Mouse (Mus musculus) myocyte (in vitro differentiated cells): ENCODE data around the gene Supt4a. TPM values are rescaled to one million over a fixed set of nuclear protein-coding genes. Genes with fewer than 3 reads are reported as not detected.
A peak's percentile ranks its signal among the peaks of the same experiment; 100 is the strongest.

ENCODE experiments used
- H3K27me3 ChIP-seq: one replicate; pipeline ENCODE4 v1.6.1; 2011; ENCODE audit not compliant: control insufficient read depth, insufficient read depth, insufficient read length
- H3K36me3 ChIP-seq: one replicate; pipeline ENCODE4 v1.6.1; 2011; ENCODE audit not compliant: control insufficient read depth, insufficient read depth
- H3K4me2 ChIP-seq: one replicate; pipeline ENCODE4 v1.6.1; 2011; ENCODE audit warnings: low read depth, control low read depth
- H3K4me3 ChIP-seq: one replicate; pipeline ENCODE4 v1.5.1; 2011; ENCODE audit warnings: mild to moderate bottlenecking, control low read depth, moderate library complexity
- H3K79me2 ChIP-seq: one replicate; pipeline ENCODE4 v1.6.1; 2011; ENCODE audit not compliant: control insufficient read depth, insufficient read depth
- H3ac ChIP-seq: one replicate; pipeline ENCODE4 v1.6.1; 2011; ENCODE audit not compliant: control insufficient read depth, insufficient read length
- CEBPB ChIP-seq: IDR thresholded peaks from 2 replicates; pipeline ENCODE4 v1.6.1; 2011; ENCODE audit warnings: mild to moderate bottlenecking, moderate library complexity; ENCODE audit not compliant: poor library complexity, insufficient read depth, severe bottlenecking
- E2F4 ChIP-seq: IDR thresholded peaks from one replicate; pipeline ENCODE4 v1.6.1; 2011; ENCODE audit warnings: mild to moderate bottlenecking, control low read depth, moderate library complexity; ENCODE audit not compliant: insufficient read depth
- MAX ChIP-seq: IDR thresholded peaks from one replicate; pipeline ENCODE4 v1.6.1; 2011; ENCODE audit warnings: low read depth, mild to moderate bottlenecking, control low read depth
- MYOD1 ChIP-seq, 3 experiments: IDR thresholded peaks; one replicate each; pipeline ENCODE4 v1.6.1; 2011; ENCODE audit warnings: control low read depth in 2 of 3, low read depth in 2 of 3, mild to moderate bottlenecking in 2 of 3, moderate library complexity in 1 of 3; ENCODE audit not compliant: insufficient read length in 2 of 3, control insufficient read depth in 1 of 3
- MYOG ChIP-seq, 3 experiments: IDR thresholded peaks; one replicate each; pipeline ENCODE4 v1.6.1; 2011; ENCODE audit warnings: control low read depth in 2 of 3, low read depth in 2 of 3, mild to moderate bottlenecking in 2 of 3; ENCODE audit not compliant: insufficient read length in 2 of 3, control insufficient read depth in 1 of 3, insufficient read depth in 1 of 3
- POLR2A ChIP-seq: IDR thresholded peaks from one replicate; pipeline ENCODE4 v1.6.1; 2011; ENCODE audit warnings: low read depth, mild to moderate bottlenecking, control low read depth, moderate library complexity; ENCODE audit not compliant: insufficient read length
- POLR2AphosphoS2 ChIP-seq: IDR thresholded peaks from one replicate; pipeline ENCODE4 v1.6.1; 2011; ENCODE audit warnings: low read depth, control low read depth; ENCODE audit not compliant: insufficient read length
- REST ChIP-seq: IDR thresholded peaks from one replicate; pipeline ENCODE4 v1.6.1; 2011; ENCODE audit warnings: mild to moderate bottlenecking, control low read depth, moderate library complexity; ENCODE audit not compliant: insufficient read depth, insufficient read length
- SRF ChIP-seq: IDR thresholded peaks from one replicate; pipeline ENCODE4 v1.6.1; 2011; ENCODE audit warnings: low read depth; ENCODE audit not compliant: control insufficient read depth, insufficient read length
- TCF12 ChIP-seq: IDR thresholded peaks from one replicate; pipeline ENCODE4 v1.6.1; 2011; ENCODE audit warnings: mild to moderate bottlenecking, control low read depth; ENCODE audit not compliant: poor library complexity, insufficient read depth, severe bottlenecking
- TCF3 ChIP-seq: IDR thresholded peaks from one replicate; pipeline ENCODE4 v1.6.1; 2011; ENCODE audit warnings: low read depth, control low read depth; ENCODE audit not compliant: insufficient read length
- USF1 ChIP-seq: IDR thresholded peaks from one replicate; pipeline ENCODE4 v1.6.1; 2011; ENCODE audit warnings: low read depth, mild to moderate bottlenecking, control low read depth, moderate library complexity
- polyA plus RNA-seq: library from polyadenylated mRNA; unstranded; fragments of >200 nt; fragmentation: generic; extraction: Trizol; gene quantifications from one replicate; pipeline ENCODE4 v1.2.1, GENCODE M21; 2012; ENCODE audit warnings: missing spikeins

Gene Supt4a
- polyA plus RNA-seq, 1 experiment = 159 TPM

DNA sequence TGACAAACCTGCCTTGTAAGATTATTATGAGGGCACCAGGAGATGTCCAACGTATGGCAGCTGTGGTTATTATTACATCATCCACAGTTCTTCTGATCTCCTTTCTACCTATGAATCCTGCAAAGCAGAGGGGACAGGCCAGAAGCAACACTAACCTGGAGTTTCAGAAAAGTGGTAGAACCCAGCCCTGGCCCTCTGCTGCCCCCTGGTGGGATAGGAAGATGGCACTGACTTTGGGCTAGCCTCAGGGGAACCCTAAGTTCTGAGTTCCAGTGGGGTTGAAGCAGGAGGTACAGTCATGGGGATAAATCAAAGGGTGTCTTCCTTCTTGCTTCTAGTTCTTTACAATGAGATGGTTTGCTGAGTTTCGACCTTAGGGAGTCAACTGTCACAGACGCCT, 33.6 kb downstream of the Supt4a start:
- H3K79me2 ChIP-seq = no peaks in the 10 kb centered on the region
- peaks cover 25% of the 10 kb centered on the region for H3K27me3 ChIP-seq
- TF ChIP-seq USF1 (no peak), SRF (no peak), TCF3 (no peak), TCF12 (no peak), CEBPB (no peak), POLR2AphosphoS2 (no peak), MAX (no peak)
- no peak overlapping the region for H3K4me2 ChIP-seq
- no peak overlapping the region for H3K4me3 ChIP-seq
- no peak overlapping the region for H3ac ChIP-seq
- no peaks in the 10 kb centered on the region for H3K36me3 ChIP-seq

GRCm38 (mm10) chr11:87772354-87772753, 35.0 kb downstream of the Supt4a start:
- peak overlapping the region; percentile 8 for H3K4me2 ChIP-seq
- H3K79me2 ChIP-seq = no peaks in the 10 kb centered on the region
- TF ChIP-seq TCF12 (peak; percentile 30), MYOD1 (IDR thresholded peaks at IDR 0.05; ENCODE audit: control insufficient read depth in 1 of 3, insufficient read length in 2 of 3, low read depth in 2 of 3) (peak in 2 of 3 experiments; percentile 82), MYOG (IDR thresholded peaks at IDR 0.05; ENCODE audit: control insufficient read depth in 1 of 3, insufficient read depth in 1 of 3, insufficient read length in 2 of 3, low read depth in 2 of 3) (peak in 2 of 3 experiments; percentile 73 to 88), USF1 (no peak)
- H3K27me3 ChIP-seq = peaks cover 14% of the 10 kb centered on the region
- H3ac ChIP-seq = no peak overlapping the region
- no peak overlapping the region for H3K4me3 ChIP-seq
- H3K36me3 ChIP-seq = no peaks in the 10 kb centered on the region

GRCm38 (mm10) chr11:87778100-87778765, 40.9 kb downstream of the Supt4a start:
- H3K4me2 ChIP-seq = no peak overlapping the region
- H3K79me2 ChIP-seq = no peaks in the 10 kb centered on the region
- TF ChIP-seq USF1 (no peak), CEBPB (no peak), REST (no peak), TCF3 (no peak), MYOD1 (IDR thresholded peaks at IDR 0.05; ENCODE audit: control insufficient read depth in 1 of 3, insufficient read length in 2 of 3, low read depth in 2 of 3) (no peak), POLR2AphosphoS2 (no peak), MAX (no peak), TCF12 (no peak), MYOG (IDR thresholded peaks at IDR 0.05; ENCODE audit: control insufficient read depth in 1 of 3, insufficient read depth in 1 of 3, insufficient read length in 2 of 3, low read depth in 2 of 3) (no peak)
- H3K4me3 ChIP-seq = no peak overlapping the region
- no peaks in the 10 kb centered on the region for H3K36me3 ChIP-seq
- peaks cover 38% of the 10 kb centered on the region for H3K27me3 ChIP-seq
- H3ac ChIP-seq = no peak overlapping the region

DNA sequence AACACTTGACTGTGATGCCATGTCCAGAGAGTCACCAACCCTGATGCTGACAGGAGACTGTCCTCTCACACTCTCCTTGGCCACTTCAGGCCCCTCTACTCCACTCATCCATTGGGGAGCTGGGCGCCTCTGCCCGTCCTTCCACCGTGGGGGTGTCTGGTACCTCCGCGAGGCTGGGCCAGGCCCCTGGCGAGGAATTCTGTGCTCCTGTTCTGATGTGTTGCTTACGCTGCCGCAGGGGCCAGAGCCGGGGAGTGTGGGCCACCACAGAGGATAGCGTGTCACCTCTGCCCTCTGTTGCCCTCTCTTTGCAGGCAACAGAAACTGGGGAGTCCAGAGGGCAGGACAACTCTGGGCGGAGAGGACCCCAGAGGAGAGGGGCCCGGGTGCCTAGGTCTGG, 41.6 kb downstream of the Supt4a start:
- H3K27me3 ChIP-seq = peaks cover 45% of the 10 kb centered on the region
- no peak overlapping the region for H3K4me3 ChIP-seq
- no peak for TF ChIP-seq CEBPB
- no peak for TF ChIP-seq TCF12
- TF ChIP-seq MAX = no peak
- TF ChIP-seq REST = no peak
- TF ChIP-seq MYOD1 (IDR thresholded peaks at IDR 0.05; ENCODE audit: control insufficient read depth in 1 of 3, insufficient read length in 2 of 3, low read depth in 2 of 3) = no peak
- no peak for TF ChIP-seq TCF3

GRCm38 (mm10) chr11:87779392-87779791, 42.0 kb downstream of the Supt4a start:
- peaks cover 48% of the 10 kb centered on the region for H3K27me3 ChIP-seq
- no peak overlapping the region for H3ac ChIP-seq
- no peak for TF ChIP-seq CEBPB
- TF ChIP-seq MAX = no peak
- TF ChIP-seq MYOD1 (IDR thresholded peaks at IDR 0.05; ENCODE audit: control insufficient read depth in 1 of 3, insufficient read length in 2 of 3, low read depth in 2 of 3) = no peak
- no peak for TF ChIP-seq POLR2AphosphoS2
- TF ChIP-seq TCF3 = no peak
- no peak for TF ChIP-seq SRF
- no peak for TF ChIP-seq USF1
- no peak for TF ChIP-seq REST
- TF ChIP-seq TCF12 = no peak
- no peak for TF ChIP-seq E2F4
- TF ChIP-seq POLR2A = no peak
- no peak overlapping the region for H3K4me3 ChIP-seq
- H3K36me3 ChIP-seq = no peaks in the 10 kb centered on the region
- H3K4me2 ChIP-seq = no peak overlapping the region
- no peaks in the 10 kb centered on the region for H3K79me2 ChIP-seq

More for the DNA sequence above, 41.6 kb downstream of the Supt4a start:
- H3K4me2 ChIP-seq = no peak overlapping the region
- H3K36me3 ChIP-seq = no peaks in the 10 kb centered on the region
- no peaks in the 10 kb centered on the region for H3K79me2 ChIP-seq
- no peak overlapping the region for H3ac ChIP-seq
